Mouse (Mus musculus): ENCODE data around the gene F8. TPM values are rescaled to one million over a fixed set of nuclear protein-coding genes. Genes with fewer than 3 reads are reported as not detected.

F8 gene
- polyA plus RNA-seq, 1 experiment = 0.31 TPM

GRCm38 (mm10) chrX:75381699-75382098, 716 bp downstream of the F8 start:
- WGBS = 78% methylated on average over 5 of the region's 5 CpGs
- H3K27me3 ChIP-seq (ENCODE audit: control insufficient read depth, insufficient read depth, low read length) = no peaks in the 10 kb centered on the region
- H3K36me3 ChIP-seq (ENCODE audit: control insufficient read depth, insufficient read depth, low read length) = no peaks in the 10 kb centered on the region
- no peak for TF ChIP-seq CTCF (IDR thresholded peaks at IDR 0.05; ENCODE audit: borderline replicate concordance, control insufficient read depth, extremely low read depth, insufficient read depth, low read length, poor library complexity)
- TF ChIP-seq POLR2A (IDR thresholded peaks at IDR 0.05; ENCODE audit: control insufficient read depth, extremely low read depth, insufficient read depth, low read length, poor library complexity) = no peak
- H3K4me3 ChIP-seq (ENCODE audit: control insufficient read depth, insufficient read depth, low read length) = no peak overlapping the region; the same call in 1 of the 2 replicates
- H3K4me1 ChIP-seq (replicated peaks; ENCODE audit: control insufficient read depth, insufficient read depth, low read length) = no peaks in the 10 kb centered on the region; the same call in 1 of the 2 replicates
- DNase-seq = no peak
- H3K27ac ChIP-seq (ENCODE audit: control insufficient read depth, insufficient read depth, low read length) = peak overlapping the region; percentile 46; the same call in 1 of the 2 replicates

DNA sequence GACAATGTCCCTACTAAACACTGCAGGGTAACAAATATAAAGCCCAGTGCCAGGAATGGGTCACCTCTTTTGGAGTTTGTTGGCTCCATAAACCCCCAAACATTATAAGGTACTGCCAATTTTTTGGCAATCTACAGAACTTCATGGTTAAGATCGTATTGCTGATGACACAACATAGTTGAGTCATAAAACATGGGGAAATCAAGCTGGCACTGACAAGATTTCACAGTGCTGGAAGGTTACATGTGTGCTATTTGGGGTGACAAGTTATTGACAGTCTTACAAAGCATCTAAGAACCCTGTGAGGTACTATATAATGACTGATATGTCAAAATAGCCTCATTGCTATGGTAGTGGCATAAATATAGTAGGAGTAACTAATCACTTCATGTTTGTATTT, 1.2 kb downstream of the F8 start:
- no peaks in the 10 kb centered on the region; the same call in 1 of the 2 replicates for H3K4me1 ChIP-seq (replicated peaks; ENCODE audit: control insufficient read depth, insufficient read depth, low read length)
- no peak for DNase-seq
- H3K4me3 ChIP-seq (ENCODE audit: control insufficient read depth, insufficient read depth, low read length) = no peak overlapping the region
- no peaks in the 10 kb centered on the region for H3K27me3 ChIP-seq (ENCODE audit: control insufficient read depth, insufficient read depth, low read length)
- WGBS = 100% methylated on average over 1 of the region's 1 CpGs
- H3K27ac ChIP-seq (ENCODE audit: control insufficient read depth, insufficient read depth, low read length) = no peak overlapping the region
- no peaks in the 10 kb centered on the region for H3K36me3 ChIP-seq (ENCODE audit: control insufficient read depth, insufficient read depth, low read length)
- no peak for TF ChIP-seq POLR2A (IDR thresholded peaks at IDR 0.05; ENCODE audit: control insufficient read depth, extremely low read depth, insufficient read depth, low read length, poor library complexity)
- no peak for TF ChIP-seq CTCF (IDR thresholded peaks at IDR 0.05; ENCODE audit: borderline replicate concordance, control insufficient read depth, extremely low read depth, insufficient read depth, low read length, poor library complexity)

- Histone ChIP-seq H3K27me3 (ENCODE audit: control insufficient read depth, insufficient read depth, low read length) (no peaks in the 10 kb centered on the region), H3K4me1 (replicated peaks; ENCODE audit: control insufficient read depth, insufficient read depth, low read length) (no peaks in the 10 kb centered on the region), H3K36me3 (ENCODE audit: control insufficient read depth, insufficient read depth, low read length) (no peaks in the 10 kb centered on the region), H3K4me3 (ENCODE audit: control insufficient read depth, insufficient read depth, low read length) (no peak overlapping the region), H3K27ac (ENCODE audit: control insufficient read depth, insufficient read depth, low read length) (no peak overlapping the region)
- TF ChIP-seq CTCF (IDR thresholded peaks at IDR 0.05; ENCODE audit: borderline replicate concordance, control insufficient read depth, extremely low read depth, insufficient read depth, low read length, poor library complexity) = no peak
- TF ChIP-seq POLR2A (IDR thresholded peaks at IDR 0.05; ENCODE audit: control insufficient read depth, extremely low read depth, insufficient read depth, low read length, poor library complexity) = no peak
- no peak for DNase-seq
Measured at GRCm38 (mm10) chrX:75376815-75377214, 5.6 kb downstream of the F8 start.

DNA sequence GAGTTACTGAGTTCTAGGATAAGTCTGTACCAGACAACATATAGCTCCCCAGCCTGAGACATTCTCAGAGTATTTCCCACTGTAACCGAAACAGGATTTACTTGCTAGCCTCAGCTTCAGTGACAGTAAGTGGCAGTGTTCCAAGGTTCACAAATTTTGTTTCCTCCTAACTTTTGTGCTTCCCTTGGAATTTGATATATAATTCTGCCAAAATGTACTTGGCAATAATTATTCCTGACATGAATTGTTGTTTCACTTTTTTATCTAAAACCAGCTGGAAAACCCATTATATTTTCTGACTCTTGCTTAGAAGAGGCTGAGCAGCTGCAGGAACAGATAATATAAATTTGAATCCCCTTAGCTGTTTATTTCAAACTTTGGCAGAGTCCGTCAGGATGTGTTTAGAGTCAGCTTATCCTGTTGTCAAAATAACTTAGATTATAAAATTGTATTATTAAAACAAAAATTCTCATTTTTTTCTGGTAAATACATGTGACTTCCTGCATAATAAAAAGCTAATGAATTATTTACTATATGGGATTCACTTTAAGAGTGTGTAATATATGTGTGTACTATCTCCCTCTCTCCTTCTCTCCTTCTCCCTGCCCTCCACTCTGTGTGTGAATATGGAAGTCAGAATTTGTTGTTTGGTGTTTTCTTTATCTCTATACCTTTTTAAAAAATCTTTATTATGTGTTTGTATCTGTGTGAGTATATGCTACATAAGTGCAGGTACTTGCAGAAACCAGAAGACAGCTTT, 9.6 kb downstream of the F8 start:
- Histone ChIP-seq H3K4me1 (replicated peaks; ENCODE audit: control insufficient read depth, insufficient read depth, low read length) (no peaks in the 10 kb centered on the region), H3K27ac (ENCODE audit: control insufficient read depth, insufficient read depth, low read length) (no peak overlapping the region)
- 89% methylated on average over 2 of the region's 2 CpGs for WGBS

DNA sequence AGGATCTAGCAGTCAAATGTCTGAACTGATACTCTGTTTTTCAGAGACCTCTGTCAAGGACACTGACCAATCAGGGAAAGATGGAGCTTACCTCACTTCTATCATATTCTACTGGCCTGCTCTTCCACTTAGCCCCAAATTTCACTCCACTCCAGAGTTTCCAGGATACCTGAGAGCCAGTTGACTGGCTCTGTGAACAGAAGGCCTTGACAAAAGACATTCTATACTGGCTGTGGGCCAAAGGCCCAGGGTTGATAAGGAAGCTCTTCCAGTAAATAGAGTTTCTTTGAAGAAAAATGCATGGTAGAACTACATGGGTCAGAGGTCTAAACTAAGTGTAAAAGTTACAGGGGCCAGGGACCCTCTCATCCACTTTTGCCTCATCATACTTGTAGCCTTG, 12.2 kb downstream of the F8 start:
- DNase-seq = no peak

More for the DNA sequence above, 9.6 kb downstream of the F8 start:
- Histone ChIP-seq H3K4me3 (ENCODE audit: control insufficient read depth, insufficient read depth, low read length) (no peak overlapping the region), H3K27me3 (ENCODE audit: control insufficient read depth, insufficient read depth, low read length) (no peaks in the 10 kb centered on the region), H3K36me3 (ENCODE audit: control insufficient read depth, insufficient read depth, low read length) (no peaks in the 10 kb centered on the region)
- no peak for DNase-seq
- no peak for TF ChIP-seq CTCF (IDR thresholded peaks at IDR 0.05; ENCODE audit: borderline replicate concordance, control insufficient read depth, extremely low read depth, insufficient read depth, low read length, poor library complexity)
- no peak for TF ChIP-seq POLR2A (IDR thresholded peaks at IDR 0.05; ENCODE audit: control insufficient read depth, extremely low read depth, insufficient read depth, low read length, poor library complexity)

DNA sequence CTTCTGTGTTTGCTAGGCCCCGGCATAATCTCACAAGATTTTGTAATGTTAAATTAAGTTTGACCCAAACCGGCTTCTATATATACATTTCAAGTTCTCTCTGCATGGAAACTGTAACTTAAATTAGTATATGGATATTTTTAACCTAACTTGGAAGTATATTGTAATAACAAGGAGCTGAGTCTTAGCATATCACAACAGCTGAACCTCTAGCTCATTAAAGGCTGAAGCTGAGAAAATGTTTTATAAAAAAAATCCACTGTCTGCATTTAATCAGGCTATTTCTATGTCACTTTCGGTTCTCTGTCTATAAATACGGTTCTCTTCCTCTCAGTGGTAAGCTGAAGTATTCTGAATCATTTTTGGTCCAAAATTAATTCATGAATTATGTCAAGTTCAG, 58.9 kb downstream of the F8 start:
- no peaks in the 10 kb centered on the region for H3K4me1 ChIP-seq (replicated peaks; ENCODE audit: control insufficient read depth, insufficient read depth, low read length)
- H3K27ac ChIP-seq (ENCODE audit: control insufficient read depth, insufficient read depth, low read length) = no peak overlapping the region
- no peaks in the 10 kb centered on the region for H3K36me3 ChIP-seq (ENCODE audit: control insufficient read depth, insufficient read depth, low read length)
- no peak overlapping the region for H3K4me3 ChIP-seq (ENCODE audit: control insufficient read depth, insufficient read depth, low read length)
- 96% methylated on average over 4 of the region's 4 CpGs for WGBS
- no peak for DNase-seq
- H3K27me3 ChIP-seq (ENCODE audit: control insufficient read depth, insufficient read depth, low read length) = no peaks in the 10 kb centered on the region
- no peak for TF ChIP-seq POLR2A (IDR thresholded peaks at IDR 0.05; ENCODE audit: control insufficient read depth, extremely low read depth, insufficient read depth, low read length, poor library complexity)
- no peak for TF ChIP-seq CTCF (IDR thresholded peaks at IDR 0.05; ENCODE audit: borderline replicate concordance, control insufficient read depth, extremely low read depth, insufficient read depth, low read length, poor library complexity)

More for the DNA sequence above, 12.2 kb downstream of the F8 start:
- Histone ChIP-seq H3K27me3 (ENCODE audit: control insufficient read depth, insufficient read depth, low read length) (no peaks in the 10 kb centered on the region), H3K27ac (ENCODE audit: control insufficient read depth, insufficient read depth, low read length) (no peak overlapping the region), H3K36me3 (ENCODE audit: control insufficient read depth, insufficient read depth, low read length) (no peaks in the 10 kb centered on the region), H3K4me1 (replicated peaks; ENCODE audit: control insufficient read depth, insufficient read depth, low read length) (no peaks in the 10 kb centered on the region), H3K4me3 (ENCODE audit: control insufficient read depth, insufficient read depth, low read length) (no peak overlapping the region)
- TF ChIP-seq CTCF (IDR thresholded peaks at IDR 0.05; ENCODE audit: borderline replicate concordance, control insufficient read depth, extremely low read depth, insufficient read depth, low read length, poor library complexity) (no peak), POLR2A (IDR thresholded peaks at IDR 0.05; ENCODE audit: control insufficient read depth, extremely low read depth, insufficient read depth, low read length, poor library complexity) (no peak)

Data from thymus, adult 2 months (tissue).